Mouse (Mus musculus) splenic B cell, adult 2 months (primary cell): ENCODE results near the gene Itga6.

Experiments used
- DNase-seq: peaks from one replicate; pipeline ENCODE4 v3.0.0-alpha.2; 2011; ENCODE audit warnings: low read depth, low spot score
- H3K27me3 ChIP-seq: 2 replicates; pipeline ENCODE4 v1.6.1; 2012; ENCODE audit warnings: mild to moderate bottlenecking, low read length, moderate library complexity, mixed read lengths; ENCODE audit not compliant: control insufficient read depth, poor library complexity, insufficient read depth, severe bottlenecking
- H3K36me3 ChIP-seq: 2 replicates; pipeline ENCODE4 v1.6.1; 2012; ENCODE audit warnings: mild to moderate bottlenecking, low read length, moderate library complexity, mixed read lengths; ENCODE audit not compliant: control insufficient read depth, poor library complexity, insufficient read depth, severe bottlenecking

The Itga6 gene

DNA sequence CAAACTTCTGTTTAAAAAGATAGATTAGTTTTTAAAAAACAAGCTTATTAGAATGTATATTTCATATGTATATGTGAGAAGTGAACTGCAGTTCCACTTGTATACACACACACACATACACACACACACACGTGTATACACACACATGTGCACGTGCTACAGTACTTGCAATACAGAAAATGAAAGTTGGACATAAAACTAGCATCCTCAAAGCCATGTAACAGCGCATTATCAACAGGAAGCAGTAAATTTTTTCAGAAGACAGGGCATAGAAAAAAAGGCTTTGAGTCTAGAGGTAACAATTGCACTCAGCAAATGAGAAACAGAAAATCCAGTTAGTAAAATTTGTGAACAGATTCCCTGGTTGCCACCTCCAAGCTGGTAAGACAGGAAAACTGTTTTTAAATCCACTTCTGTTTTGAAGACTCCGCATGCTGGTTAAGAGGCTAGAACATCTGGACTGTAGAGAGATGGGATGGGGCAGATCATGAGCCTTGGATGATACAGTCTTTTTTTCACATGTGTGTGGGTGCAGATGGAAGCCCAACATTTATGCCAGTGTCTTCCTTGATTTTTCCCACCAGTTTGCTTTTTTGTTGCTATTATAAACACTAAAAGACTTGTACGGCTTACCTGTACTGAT is 118.2 kb downstream of the Itga6 start:
- DNase-seq, result peak; percentile 36
- H3K36me3 ChIP-seq, result no peaks in the 10 kb centered on the region
- H3K27me3 ChIP-seq, result 0 out of 2 replicates have a peak, but pooled peaks cover 2% of the 10 kb centered on the region

DNA sequence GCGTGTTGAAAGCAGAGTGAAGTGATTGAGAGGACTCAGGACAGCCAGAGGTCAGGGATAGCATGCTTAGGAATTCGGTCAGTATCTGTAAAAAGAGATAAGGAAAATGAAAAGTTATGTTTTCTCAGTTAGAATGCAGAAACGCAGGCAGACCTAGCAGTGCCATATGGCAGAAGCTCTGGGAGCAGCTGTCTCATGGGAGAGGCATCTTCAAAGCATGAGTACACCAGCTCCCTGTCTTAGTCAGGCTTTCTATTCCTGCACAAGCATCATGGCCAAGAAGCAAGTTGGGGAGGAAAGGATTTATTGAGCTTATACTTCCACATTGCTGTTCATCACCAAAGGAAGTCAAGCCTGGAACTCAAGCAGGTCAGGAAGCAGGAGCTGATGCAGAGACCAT is 119.6 kb downstream of the Itga6 start:
- H3K36me3 ChIP-seq, result no peaks in the 10 kb centered on the region
- DNase-seq, result no peak
- H3K27me3 ChIP-seq, result 0 out of 2 replicates have a peak, but pooled peaks cover 2% of the 10 kb centered on the region

DNA sequence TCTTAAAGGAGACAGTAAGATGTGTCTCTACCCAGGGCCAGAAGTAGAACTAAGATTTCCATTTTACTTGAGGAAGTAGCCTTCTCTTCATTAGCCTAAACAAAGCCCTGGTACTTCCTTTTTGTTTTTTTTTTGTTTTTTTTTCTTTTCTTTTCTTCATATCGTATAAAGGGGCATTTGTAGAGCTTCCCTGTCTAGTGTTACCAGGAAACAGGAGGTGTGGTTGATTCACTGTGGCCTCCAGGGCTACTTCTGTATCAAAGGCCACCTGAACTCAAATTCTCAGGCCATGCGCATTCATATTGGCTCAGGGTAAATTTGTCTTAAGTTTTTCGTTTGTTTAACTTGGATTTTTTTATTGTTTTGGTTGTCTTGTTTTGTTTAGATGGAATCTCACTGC is 120.5 kb downstream of the Itga6 start:
- H3K27me3 ChIP-seq, result 0 out of 2 replicates have a peak, but pooled peaks cover 2% of the 10 kb centered on the region
- no peaks in the 10 kb centered on the region for H3K36me3 ChIP-seq
- peak; percentile 29 for DNase-seq

DNA sequence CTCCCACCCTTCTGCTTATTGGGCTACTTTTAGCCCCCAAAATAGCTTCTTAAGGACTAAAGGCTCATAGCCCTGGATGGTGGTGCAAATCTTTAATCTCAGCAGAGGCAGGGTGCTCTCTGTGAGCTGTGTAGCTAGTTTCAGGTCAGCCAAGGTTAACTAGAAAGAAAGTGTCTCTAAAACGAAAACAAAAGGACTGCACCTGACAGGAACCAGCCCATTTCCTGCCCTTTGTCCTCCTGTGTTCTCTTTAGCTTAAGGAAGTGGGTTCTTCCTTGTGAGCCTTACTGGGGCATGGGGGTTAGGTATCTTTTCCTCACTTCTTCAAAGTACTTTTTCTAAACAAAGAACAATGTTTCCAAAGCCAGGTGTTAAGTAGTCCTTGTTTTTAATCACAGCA is 121.1 kb downstream of the Itga6 start:
- Histone ChIP-seq H3K27me3 (0 out of 2 replicates have a peak, but pooled peaks cover 2% of the 10 kb centered on the region), H3K36me3 (no peaks in the 10 kb centered on the region)
- DNase-seq, result peak; percentile 70

DNA sequence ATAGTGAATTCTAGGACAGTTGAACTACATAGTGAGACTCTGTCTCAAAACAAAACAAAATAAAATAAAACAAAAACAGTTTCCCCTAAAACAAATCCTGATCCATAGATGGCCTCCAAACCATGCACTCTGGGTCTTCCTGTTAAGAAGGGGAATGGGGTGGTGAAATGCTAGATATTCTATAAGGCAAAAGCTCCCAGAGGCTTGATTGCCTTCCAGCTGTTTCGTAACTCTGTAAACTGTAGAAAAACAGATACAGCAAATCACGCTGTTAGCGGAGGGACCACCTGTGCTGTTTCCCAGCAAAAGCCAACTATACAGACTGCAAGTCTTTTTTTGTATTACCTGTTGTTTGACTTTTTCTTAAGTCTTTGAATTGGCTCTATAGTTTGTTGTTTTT is 121.6 kb downstream of the Itga6 start:
- Histone ChIP-seq H3K27me3 (0 out of 2 replicates have a peak, but pooled peaks cover 2% of the 10 kb centered on the region), H3K36me3 (no peaks in the 10 kb centered on the region)
- DNase-seq, result no peak

DNA sequence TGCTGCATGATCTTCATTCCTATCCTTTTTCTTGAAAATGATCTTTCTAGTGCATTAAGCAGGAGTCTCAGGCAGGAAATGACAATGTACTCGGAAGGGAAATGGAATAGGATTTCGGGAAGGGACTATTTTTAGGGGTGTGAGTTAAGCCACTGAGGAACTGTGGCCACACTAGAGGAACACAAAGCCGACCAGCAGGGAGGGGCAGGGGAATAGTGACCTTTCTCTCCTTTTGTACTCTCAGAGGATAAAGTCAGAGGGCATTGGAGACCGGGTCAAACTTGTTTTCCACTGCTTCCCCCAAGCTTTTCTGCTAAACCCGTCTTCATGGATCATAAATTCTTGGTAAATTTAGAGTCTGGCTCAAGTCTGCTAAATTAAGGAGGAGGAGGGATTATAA is 122.1 kb downstream of the Itga6 start:
- Histone ChIP-seq H3K27me3 (0 out of 2 replicates have a peak, but pooled peaks cover 2% of the 10 kb centered on the region), H3K36me3 (no peaks in the 10 kb centered on the region)
- no peak for DNase-seq

DNA sequence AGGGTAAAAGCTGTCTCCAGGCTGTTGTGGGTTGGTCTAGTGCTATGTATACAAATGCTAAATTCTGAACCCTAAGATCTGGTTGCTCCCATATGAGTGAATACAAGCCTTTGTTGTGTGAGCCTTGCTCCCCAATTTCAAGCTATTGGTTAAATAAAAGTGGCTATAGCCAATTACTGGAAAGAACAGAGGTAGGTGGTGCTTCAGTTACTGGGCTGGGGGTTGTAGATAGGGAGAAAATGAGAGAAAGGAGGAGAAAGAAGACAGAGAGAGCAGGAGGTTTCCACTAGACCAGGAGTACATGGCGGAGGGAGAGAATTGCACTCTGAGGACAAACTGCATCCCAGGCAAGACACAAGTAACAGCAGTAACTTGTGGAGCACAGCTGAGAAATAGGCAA is 122.8 kb downstream of the Itga6 start:
- no peaks in the 10 kb centered on the region for H3K36me3 ChIP-seq
- DNase-seq, result no peak
- 0 out of 2 replicates have a peak, but pooled peaks cover 2% of the 10 kb centered on the region for H3K27me3 ChIP-seq

DNA sequence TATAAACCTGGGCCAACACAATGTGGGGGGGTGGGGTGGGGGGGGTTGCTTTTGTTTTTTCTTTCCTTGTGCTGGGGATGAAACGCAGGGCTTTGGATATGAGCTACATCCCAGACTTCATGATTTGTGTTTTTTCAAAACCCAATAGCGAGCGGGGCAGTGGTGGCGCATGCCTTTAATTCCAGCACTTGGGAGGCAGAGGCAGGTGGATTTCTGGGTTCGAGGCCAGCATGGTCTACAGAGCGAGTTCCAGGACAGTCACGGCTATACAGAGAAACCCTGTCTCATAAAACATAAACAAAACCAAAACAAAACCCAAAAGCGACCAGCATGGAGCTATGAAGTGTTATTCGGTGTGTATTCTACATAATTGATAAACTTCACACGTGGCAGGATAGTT is 126.7 kb downstream of the Itga6 start:
- 0 out of 2 replicates have a peak, but pooled peaks cover under 1% of the 10 kb centered on the region for H3K27me3 ChIP-seq

DNA sequence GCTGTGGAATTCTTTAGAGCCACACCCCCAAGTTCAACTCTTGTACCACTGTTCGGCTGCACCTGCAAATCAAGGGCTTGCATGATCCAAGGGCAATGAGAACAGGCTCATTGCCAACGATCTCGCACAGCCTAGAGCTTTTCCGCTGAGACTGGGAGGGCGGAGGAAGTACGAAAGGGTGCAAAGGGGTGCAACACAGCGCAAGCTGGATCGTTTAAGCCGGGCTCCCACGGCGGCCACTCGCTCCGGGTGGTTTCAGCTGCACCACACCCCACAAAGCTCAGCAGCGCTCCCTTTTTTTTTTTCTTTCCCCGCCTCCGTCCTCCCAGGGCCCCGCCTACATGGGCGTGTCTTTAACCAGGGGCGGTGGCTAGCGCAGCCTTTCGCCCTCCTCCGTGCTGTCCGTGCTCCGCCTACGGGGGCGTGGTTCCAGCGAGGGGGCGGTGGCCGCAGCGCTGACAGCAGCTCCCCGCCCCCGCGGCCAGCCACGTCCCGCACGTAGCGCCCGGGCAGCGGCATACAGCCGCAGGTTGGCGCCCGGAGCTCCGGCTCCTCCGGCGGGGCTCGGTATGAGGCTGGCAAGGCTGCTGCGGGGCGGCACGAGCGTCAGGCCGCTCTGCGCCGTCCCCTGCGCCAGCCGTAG is 127.5 kb downstream of the Itga6 start, which contains the start of gene Pdk1:
Pdk1 (plus strand) TSS at position 424 of the 643 bp plus-strand sequence.
- no peaks in the 10 kb centered on the region for H3K27me3 ChIP-seq
- no peaks in the 10 kb centered on the region for H3K36me3 ChIP-seq
- DNase-seq, result peak; percentile 99

More for the DNA sequence above, 126.7 kb downstream of the Itga6 start:
- DNase-seq, result no peak
- no peaks in the 10 kb centered on the region for H3K36me3 ChIP-seq

DNA sequence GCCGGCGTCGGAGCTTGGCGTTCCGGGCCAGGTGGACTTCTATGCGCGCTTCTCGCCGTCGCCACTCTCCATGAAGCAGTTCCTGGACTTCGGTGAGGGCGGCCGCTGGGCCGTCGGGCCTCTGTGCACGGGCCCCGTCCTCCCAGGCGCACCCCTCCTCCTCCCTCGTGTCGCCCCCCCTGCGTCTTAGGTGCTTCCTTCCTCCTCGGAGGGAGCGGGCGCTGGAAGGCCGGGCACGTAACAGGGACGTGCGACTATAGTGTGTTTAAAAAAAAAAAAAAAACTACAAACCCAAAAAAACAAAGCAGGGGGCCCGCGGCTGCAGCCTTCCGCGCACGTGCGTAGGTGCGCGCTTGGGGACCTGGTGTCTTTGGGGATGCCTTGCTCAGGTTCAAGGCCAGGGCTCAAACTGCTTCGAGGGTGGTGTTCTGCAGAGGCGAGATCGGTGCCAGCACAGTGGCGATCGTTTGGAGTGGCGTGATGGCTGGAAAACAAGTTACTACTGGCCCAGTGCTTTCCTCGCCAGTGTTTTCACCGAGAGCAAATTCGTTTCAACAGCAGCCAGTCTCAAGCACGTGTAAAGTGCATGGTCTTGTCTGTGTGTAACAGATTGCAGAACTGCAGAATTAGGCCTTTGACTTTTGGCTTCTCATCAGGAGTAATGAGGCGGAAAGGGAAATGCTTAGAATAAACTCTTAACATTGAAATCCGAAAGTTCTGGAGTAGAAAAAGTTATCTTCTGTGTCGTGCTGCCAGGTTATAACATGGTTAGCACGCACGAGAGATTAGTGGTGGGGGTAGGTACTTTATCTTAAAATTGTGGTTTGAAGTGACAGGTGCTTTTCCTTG is 128.3 kb downstream of the Itga6 start:
- Histone ChIP-seq H3K36me3 (no peaks in the 10 kb centered on the region), H3K27me3 (no peaks in the 10 kb centered on the region)
- DNase-seq, result no peak

DNA sequence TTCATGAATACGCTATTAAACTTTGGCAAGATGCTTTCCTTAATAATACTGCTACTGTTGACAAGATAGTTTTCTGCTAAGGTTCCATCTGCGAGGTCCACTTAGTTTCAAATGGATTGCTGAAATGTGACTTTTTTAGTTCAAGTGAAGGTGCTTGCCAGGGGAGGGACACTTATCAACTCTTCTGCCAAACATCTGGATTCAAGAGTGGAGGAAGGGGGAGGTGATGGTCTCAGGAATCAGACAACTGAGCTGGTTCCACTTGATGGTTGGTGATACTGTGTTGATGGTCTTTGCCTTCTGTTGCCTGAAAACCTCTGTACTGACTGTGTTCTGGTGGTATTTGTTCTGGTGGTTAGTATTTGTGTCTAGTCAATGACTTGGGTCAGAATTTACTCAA is 129.0 kb downstream of the Itga6 start:
- DNase-seq, result no peak
- Histone ChIP-seq H3K27me3 (no peaks in the 10 kb centered on the region), H3K36me3 (no peaks in the 10 kb centered on the region)

DNA sequence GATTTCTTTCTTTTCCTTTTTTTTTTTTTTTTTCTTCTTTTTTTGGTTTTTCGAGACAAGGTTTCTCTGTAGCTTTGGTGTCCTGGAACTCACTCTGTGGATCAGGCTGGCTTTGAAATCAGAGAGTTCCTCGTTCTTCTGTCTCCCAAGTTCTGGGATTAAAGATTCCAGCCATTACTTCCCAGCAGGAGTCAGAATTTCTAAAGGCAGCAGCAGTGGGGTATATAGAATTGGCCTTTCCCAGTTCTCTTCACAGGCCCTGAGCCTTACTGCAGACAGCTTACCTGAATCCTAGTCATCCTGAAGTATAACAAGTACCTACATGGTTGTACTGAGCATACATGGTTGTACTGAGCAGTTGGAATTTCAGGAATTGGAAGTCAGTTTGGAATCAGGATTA is 129.4 kb downstream of the Itga6 start:
- Histone ChIP-seq H3K36me3 (no peaks in the 10 kb centered on the region), H3K27me3 (no peaks in the 10 kb centered on the region)
- DNase-seq, result no peak

DNA sequence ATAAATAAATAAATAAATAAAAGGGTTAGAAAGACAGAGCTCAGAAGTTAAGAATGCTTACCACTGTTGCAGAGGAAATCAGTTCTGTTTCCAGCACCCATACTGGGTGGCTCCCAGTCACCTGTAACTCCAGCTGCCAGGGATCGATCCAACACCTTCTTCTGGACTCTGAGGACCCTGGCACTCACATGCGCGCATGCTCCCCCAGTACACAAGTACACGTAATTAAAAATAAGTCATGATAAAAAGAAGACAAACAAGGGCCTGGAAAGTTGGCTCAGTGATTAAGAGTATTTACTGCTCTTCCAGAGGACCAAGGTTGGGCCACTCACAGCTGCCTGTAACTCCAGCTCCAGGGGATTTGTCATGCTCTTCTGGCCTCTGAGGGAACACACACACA is 132.4 kb downstream of the Itga6 start:
- no peak for DNase-seq
- no peaks in the 10 kb centered on the region for H3K27me3 ChIP-seq
- 0 out of 2 replicates have a peak, but pooled peaks cover 2% of the 10 kb centered on the region for H3K36me3 ChIP-seq

DNA sequence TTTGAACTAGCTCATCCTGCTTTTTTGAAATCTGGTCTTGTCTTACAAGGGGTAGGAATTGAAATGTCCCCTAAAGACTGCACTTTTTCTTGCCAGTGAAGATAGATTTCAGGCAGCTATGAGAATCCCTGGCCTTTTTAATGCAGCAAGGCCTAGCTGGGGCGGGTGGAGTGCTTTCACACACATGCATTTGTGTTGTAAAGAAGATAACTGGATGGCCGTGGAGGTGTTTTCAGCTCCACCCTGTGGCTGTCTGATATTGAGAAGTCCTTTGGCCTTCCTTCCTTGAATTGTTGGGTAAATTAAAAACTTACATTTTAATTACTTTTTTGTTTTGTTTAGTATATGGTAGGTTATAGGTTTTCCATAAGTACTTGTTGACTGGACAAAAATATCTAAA is 133.0 kb downstream of the Itga6 start:
- no peak for DNase-seq
- Histone ChIP-seq H3K27me3 (no peaks in the 10 kb centered on the region), H3K36me3 (0 out of 2 replicates have a peak, but pooled peaks cover 2% of the 10 kb centered on the region)

DNA sequence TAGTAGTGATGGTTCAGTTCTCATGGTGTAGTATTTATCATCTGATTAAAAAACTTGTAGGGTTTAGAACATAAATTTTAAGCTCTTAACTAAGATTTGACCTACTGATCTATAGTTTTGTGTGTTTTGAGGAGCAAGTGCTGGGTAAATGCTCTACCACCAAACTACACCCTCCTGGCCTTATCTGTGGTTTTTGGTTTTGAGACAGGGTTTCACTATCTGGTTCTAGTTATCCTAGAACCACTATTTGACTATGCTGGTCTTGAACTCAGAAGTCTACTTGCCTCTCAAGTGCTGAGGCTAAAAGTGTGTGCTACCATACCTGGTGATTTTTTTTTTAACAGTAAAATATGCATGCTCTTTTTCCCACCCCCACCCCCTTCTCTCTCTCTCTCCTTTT is 133.5 kb downstream of the Itga6 start:
- H3K36me3 ChIP-seq, result peaks cover 4% of the 10 kb centered on the region; the same call in 1 of the 2 replicates
- H3K27me3 ChIP-seq, result no peaks in the 10 kb centered on the region
- no peak for DNase-seq
